Mouse (Mus musculus) lung, postnatal 14 days (tissue): ENCODE results near the gene Scn4a.
A peak's percentile ranks its signal among the peaks of the same experiment; 100 is the strongest.
"Not testable (repeated sequence)": the region's sequence is repeated elsewhere in the genome, so short reads cannot be mapped to it uniquely, and the experiment has no call there.

Experiments used
- DNase-seq: peaks from one replicate; pipeline ENCODE4 v3.0.0; 2021

Gene Scn4a

DNA sequence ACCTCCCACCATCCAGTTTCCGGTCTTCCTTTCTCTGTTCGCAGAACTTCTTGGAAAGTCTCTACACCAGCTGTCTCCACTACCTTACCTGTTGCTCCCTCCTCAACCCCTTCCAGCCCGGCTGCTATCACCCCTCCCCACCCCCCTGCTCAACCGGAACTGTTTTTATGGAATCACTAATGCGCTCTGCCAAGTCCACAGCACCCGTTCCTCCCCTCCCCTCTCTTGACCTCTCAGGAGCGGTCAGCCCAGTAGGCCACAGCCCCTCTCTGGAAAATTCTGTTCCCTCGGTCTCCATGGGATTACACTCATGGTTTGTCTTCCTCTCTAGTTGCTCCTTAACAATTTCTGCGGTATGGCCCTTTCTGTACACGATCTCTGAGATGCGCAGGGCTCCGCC, at the start of gene Scn4a:
Gene Scn4a (minus strand): TSS at position 101 of the 400 bp plus-strand sequence.
- DNase-seq, result no peak

DNA sequence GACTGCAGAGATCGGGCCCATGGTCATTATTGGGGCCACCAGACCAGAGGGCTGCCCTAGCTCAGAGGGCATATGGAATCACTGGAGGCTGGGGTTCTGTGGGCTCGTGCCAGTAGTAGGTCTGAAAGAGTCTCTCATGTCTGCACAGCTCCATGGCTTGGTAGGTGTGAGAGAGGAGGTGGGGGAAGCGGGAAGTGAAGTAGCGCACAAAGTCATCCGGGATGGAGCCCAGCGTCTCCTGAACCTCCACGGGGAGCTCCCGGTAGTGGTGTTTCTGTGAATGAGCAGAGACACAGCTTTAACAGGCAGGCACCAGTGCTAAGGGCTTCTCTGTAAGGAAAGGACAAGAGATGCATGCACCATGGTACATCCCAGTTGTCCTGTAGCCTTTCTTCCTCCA, 45.4 kb upstream of the Scn4a start:
- DNase-seq, result no peak

- no peak for DNase-seq
Measured at GRCm38 (mm10) chr11:106397656-106398055, 44.6 kb upstream of the Scn4a start.

GRCm38 (mm10) chr11:106394055-106394454, 41.0 kb upstream of the Scn4a start:
- not testable (repeated sequence) for DNase-seq

DNA sequence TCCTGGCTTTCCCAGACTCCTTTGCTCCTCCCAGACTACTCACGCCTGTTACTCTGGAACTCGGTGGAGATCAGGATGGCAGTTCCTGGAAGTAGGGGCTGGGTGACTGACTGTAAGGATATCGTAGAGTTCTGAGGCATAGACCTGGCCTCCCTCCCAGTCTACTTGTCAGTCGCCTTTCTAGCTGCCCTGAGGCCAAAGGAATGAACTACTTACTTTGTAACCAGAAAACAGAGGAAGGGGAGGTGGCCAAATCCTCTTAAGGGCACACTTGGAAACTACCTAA, 40.2 kb upstream of the Scn4a start:
- DNase-seq, result no peak

DNA sequence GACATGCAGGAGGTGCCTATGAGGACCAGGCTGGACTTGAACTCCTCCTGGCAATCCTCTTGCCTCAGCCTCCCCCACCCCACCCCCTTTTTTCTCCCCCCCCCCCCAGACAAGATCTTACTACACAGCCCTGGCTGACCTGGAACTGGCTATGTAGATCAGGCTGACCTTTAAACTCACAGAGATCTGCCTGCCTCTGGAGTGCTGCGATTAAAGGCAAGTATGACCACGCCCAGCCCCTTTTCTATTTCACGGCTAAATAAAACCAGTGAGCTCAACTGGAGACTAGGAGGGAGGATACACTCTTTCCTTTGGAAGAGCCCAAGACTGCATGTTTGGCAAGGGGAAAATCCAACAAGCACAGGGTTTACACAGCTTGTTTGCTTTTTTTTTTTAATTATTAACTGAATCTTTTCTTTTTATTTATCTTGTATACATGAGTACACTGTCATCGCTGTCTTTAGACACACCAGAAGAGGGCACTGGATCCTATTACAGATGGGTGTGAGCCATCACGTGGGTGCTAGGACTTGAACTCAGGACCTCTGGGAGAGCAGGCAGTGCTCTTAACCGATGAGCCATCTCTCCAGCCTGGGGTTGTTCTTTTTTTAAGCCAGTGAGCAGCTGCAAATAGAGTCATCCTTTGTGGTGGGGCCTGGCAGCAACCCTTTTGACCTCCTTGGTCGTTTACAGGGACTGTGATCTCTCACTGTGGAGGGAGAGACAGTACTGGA, 39.7 kb upstream of the Scn4a start:
- DNase-seq, result no peak

DNA sequence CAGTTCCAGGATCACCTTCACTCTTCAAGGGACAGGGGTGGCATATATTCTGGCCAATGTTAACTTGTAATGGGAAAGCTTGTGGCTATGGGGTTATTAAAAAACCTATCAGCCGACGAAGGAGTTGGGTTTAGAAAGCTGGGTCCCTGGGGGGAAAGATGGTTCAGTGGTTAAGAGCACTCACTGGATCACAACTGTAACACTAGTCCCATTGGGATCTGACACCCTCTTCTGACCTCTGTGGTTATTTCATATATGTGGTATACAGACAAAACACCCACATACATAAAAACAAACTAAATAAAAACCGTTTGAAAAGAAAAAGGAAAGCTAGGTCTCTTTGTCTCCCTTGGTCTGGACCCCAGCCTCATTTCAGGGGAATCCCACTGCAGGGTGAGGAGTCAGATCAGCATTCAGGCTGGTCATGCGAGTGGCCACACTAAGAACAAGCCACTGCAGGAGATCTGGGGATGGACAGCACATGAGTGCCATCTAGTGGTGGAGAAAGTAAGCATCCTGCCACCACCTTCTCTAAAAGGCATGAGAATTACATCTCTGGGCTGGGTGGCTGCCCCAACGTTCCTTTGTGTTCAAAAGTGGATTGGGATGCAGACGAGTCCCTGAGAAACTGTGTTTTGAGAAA, 38.6 kb upstream of the Scn4a start:
- DNase-seq, result peak; percentile 81

GRCm38 (mm10) chr11:106390757-106391156, 37.7 kb upstream of the Scn4a start:
- peak; percentile 36 for DNase-seq

DNA sequence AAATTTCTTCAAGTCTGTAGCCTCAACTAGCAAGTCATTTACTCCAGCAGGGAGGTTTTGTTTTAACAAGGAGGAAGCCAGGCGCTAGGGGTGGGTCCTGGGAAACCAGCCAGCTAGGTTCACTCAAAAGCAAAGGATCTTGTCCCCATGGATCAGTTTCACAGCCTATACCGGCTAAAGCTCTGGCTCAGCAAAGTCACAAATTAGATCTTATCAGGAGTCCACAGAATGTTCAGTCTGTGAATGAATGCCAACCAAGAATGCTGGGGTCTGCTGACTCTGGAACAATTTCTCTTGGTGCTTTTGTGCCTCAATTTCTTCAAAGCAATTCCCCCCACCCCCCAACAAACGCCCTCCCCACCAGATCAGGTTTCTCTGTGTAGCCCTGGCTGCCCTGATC, 36.5 kb upstream of the Scn4a start:
- DNase-seq, result peak; percentile 42

DNA sequence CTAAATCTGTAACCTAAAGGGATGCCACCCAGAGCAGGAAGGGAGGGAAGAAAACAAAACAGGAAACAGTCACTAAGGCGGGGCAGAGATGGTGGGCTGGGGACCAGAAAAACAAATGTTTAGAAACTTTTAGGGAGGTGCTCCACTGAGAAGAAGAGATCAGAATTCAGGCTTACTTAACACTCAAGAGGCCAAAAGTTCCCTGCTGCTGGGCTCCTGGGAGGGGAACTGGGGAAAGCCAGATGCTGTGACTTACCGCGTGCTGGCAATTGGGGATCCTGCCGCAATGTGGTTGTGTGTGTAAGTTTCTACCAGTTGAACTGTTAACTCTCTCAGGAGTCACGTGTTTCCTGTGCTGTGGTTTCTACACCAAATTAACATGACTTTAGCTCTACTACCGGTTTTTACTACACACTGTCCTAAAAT, 34.7 kb upstream of the Scn4a start, which contains the start of gene Icam2:
Gene Icam2 (minus strand): TSS at position 285 of the 426 bp plus-strand sequence.
- no peak for DNase-seq

GRCm38 (mm10) chr11:106387020-106387419, 33.9 kb upstream of the Scn4a start:
- no peak for DNase-seq

- DNase-seq, result no peak
Measured at GRCm38 (mm10) chr11:106386409-106386808, 33.3 kb upstream of the Scn4a start.

- DNase-seq, result no peak
Measured at GRCm38 (mm10) chr11:106383051-106383790, 30.1 kb upstream of the Scn4a start.

DNA sequence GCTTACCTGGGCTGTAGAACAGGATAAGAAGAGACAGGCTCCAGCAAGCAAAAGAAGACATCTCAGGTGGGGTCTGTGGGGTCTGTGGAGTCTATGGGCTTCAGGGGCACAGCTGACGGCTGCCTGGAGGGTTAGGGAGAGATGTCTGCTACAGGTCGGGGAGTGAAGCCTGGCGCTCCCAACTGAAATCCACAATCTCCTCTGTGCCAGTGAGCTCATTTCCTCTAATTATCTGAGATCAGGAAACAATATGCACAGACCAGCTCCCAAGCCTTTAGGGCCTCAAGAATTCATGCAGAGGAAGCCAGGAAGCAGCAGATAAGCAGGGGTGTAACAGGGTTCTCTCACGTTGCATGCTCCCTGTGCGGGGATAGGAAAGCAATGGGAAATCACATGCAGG, 29.3 kb upstream of the Scn4a start:
- peak; percentile 44 for DNase-seq

DNA sequence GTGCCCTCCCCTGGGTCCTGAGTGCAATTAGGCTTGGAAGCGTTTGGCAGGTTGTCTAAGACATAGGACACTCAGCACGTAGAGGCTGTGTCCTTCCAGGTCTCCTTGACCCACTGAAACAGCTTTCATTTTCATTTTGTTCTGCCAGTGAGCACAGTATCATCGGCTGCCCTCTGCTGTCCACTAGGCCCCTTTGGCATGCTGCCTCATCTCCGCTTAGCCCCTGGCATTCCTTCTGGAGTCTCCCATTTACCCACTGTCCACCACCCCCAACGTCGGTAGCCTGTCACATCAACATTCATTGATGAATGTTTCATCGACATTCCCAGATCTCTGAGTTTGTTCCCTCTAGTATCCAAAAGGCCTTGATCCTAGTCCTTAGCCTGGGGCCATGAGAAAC, 28.8 kb upstream of the Scn4a start:
- DNase-seq, result peak; percentile 64

- no peak for DNase-seq
Measured at GRCm38 (mm10) chr11:106381011-106381410, 27.9 kb upstream of the Scn4a start.

GRCm38 (mm10) chr11:106374979-106375378, 21.9 kb upstream of the Scn4a start:
- DNase-seq, result no peak

DNA sequence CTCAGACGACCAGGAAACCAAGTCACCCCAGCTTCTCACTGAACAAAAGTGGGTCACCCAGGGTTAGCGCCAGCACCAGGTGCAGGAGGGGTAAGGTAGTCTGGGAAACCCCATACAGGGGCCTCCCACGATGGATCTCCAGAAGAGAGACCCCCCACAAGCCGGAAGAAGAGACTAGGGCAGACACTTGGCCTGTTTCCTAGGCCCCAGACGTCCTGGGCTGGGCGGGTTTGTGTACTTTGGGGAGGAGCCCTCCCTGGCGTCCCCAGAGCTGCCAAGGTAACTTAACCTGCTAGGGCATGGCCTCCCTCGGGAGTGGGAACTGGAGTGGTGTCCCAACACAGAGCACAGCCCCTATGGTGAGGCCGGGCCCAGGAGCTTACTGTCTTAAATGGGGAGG, 21.5 kb upstream of the Scn4a start:
- no peak for DNase-seq

DNA sequence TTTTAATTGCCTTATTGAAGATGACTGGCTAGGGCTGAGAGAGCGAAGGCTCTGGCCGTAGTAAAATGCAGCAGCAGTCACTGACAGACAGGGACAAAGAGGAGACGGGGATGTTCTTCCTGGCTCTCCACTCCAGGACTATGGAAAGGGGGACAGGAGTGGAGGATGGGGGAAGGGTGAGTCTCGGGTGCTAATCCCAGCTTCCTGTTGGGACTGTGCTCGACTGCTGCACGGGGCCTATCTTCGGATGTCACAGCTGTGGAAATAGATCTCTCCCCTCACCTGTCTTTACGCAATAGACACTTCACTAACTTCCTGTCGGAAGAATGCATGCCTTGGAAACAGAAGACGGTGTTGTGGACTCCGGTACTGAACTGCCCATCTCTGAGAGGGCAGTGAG, 20.9 kb upstream of the Scn4a start:
- DNase-seq, result no peak

GRCm38 (mm10) chr11:106366316-106366715, 13.2 kb upstream of the Scn4a start:
- peak; percentile 90 for DNase-seq

DNA sequence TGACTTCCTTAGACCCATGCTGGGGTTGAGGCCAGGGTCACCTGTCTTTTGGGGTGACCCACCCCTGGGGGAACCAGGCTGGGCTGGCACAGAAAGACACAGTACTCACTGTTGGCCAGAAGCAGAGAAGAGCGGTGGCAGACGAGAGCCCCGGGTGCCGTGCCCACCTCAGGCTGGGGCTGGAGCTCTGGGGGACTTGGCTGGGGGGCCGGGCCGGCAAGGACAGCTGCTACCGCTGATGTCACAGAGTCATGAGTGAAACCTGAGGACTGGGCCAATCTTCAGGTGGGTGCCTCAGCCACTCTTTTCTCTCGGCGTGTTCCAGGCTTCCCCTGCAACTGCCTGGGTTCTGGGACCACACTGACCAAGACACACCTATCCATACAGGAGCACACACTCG, 12.3 kb upstream of the Scn4a start, which contains the start of gene Prr29:
Gene Prr29 (plus strand): TSS at position 107 of the 400 bp plus-strand sequence.
- no peak for DNase-seq

GRCm38 (mm10) chr11:106364712-106365111, 11.6 kb upstream of the Scn4a start:
- DNase-seq, result peak; percentile 51

- DNase-seq, result no peak
Measured at GRCm38 (mm10) chr11:106359350-106359749, 6.3 kb upstream of the Scn4a start.
